Mouse (Mus musculus) adrenal gland, postnatal 0 days (tissue): ENCODE data around the gene Fam72a. TPM values are rescaled to one million over a fixed set of nuclear protein-coding genes. Genes with fewer than 3 reads are reported as not detected.

ENCODE experiments used
- microRNA-seq: library from miRNA; unstranded; fragments of <30 nt; microRNA quantifications from one replicate; pipeline ENCODE4, GENCODE M21; 2016; ENCODE audit warnings: borderline replicate concordance; ENCODE audit not compliant: insufficient number of aligned reads
- polyA plus RNA-seq: library from polyadenylated mRNA; unstranded; fragments of >200 nt; fragmentation: Nextera tagmentation; extraction: Ambion mirVana; gene quantifications from 2 replicates; pipeline ENCODE4 v1.2.1, GENCODE M21; 2015

Fam72a gene
- 1.3 and 1.8 TPM in 2 replicates for polyA plus RNA-seq

GRCm38 (mm10) chr1:131527281-131528080 is at the start of gene Fam72a, which contains the start of gene Srgap2:
Gene Fam72a, plus strand, starts transcription at chr1:131527903.
Gene Srgap2, minus strand, starts transcription at chr1:131527352.

Small RNA genes within 50 kb of the gene (microRNA-seq; reads per million reads assigned to microRNA genes)
- gene Gm24273: not detected

Other genes starting within 250 kb of the Fam72a start
- gene Ikbke, start 248.3 kb upstream of the Fam72a start, polyA plus RNA-seq: 3.8 and 4.9 TPM in 2 replicates
- 8.4 and 10.8 TPM in 2 replicates for gene Srgap2, start 551 bp upstream of the Fam72a start, polyA plus RNA-seq
- gene Avpr1b, start 71.3 kb downstream of the Fam72a start, polyA plus RNA-seq: not detected in 2 replicates
- 3.8 and 5.6 TPM in 2 replicates for gene Ctse, start 110.4 kb downstream of the Fam72a start, polyA plus RNA-seq
- gene Rab7b, start 160.8 kb downstream of the Fam72a start, polyA plus RNA-seq: 11.9 and 15.6 TPM in 2 replicates
- 0.06 TPM in 1 of 2 replicates, not detected in the other for gene Slc26a9, start 216.1 kb downstream of the Fam72a start, polyA plus RNA-seq